Mouse (Mus musculus): Measurements from ENCODE around the gene Mansc1. TPM values are rescaled to one million over a fixed set of nuclear protein-coding genes. Genes with fewer than 3 reads are reported as not detected.

Mansc1 gene
- polyA plus RNA-seq, 1 experiment, result 12.2 TPM

DNA sequence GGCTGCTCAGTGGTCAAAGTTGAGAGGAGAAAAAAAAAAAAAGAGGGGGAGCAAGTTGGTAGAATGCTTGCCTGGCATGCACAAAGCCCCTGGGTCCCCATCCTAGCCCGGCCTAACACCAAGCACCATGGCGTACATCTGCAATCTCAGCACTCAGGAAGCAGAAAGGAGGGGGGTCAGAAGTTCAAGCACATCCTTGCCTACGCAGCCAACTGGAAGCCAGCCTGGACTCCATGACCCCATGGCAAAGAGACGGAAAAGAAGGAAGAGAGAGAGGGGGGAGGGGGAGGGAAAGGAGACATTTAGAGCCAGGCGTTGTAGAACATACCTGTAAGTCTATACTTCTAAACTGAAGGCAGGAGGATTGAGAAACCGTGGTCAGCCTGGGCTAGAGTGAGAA lies 25.7 kb downstream of the Mansc1 start:
- no peak overlapping the region for H3K27ac ChIP-seq (ENCODE audit: insufficient read depth, low read length)
- H3K4me3 ChIP-seq (ENCODE audit: insufficient read depth, low read length), result no peak overlapping the region
- peaks cover 5% of the 10 kb centered on the region; the same call in 1 of the 2 replicates for H3K4me1 ChIP-seq (ENCODE audit: control insufficient read depth, insufficient read depth, low read length)
- TF ChIP-seq POLR2A (IDR thresholded peaks at IDR 0.05; ENCODE audit: extremely low read depth, insufficient read depth, low read length) (no peak), CTCF (IDR thresholded peaks at IDR 0.05; ENCODE audit: extremely low read depth, insufficient read depth, low read length) (no peak)

DNA sequence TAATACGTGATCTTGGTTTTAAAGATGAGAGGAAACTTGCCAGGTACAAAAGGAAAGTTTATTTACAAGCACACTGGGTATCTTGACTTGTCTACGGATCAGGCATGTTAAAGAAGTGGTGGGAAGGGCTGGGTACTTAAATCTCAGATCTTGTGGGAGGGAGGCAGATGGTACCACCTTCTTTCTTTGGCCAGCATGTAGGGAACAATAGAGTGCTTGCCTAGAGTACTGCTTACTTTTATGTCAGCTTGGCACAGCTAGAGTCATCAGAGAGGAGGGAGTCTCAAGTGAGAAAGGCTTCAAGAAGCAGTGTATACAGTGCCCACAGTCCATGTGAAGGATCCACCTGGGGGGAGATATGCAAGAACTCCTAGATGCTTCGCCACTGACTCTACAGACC lies 27.1 kb downstream of the Mansc1 start:
- H3K27ac ChIP-seq (ENCODE audit: insufficient read depth, low read length), result no peak overlapping the region
- TF ChIP-seq CTCF (IDR thresholded peaks at IDR 0.05; ENCODE audit: extremely low read depth, insufficient read depth, low read length), result no peak
- TF ChIP-seq POLR2A (IDR thresholded peaks at IDR 0.05; ENCODE audit: extremely low read depth, insufficient read depth, low read length), result no peak
- peaks cover under 1% of the 10 kb centered on the region; the same call in 1 of the 2 replicates for H3K4me1 ChIP-seq (ENCODE audit: control insufficient read depth, insufficient read depth, low read length)

DNA sequence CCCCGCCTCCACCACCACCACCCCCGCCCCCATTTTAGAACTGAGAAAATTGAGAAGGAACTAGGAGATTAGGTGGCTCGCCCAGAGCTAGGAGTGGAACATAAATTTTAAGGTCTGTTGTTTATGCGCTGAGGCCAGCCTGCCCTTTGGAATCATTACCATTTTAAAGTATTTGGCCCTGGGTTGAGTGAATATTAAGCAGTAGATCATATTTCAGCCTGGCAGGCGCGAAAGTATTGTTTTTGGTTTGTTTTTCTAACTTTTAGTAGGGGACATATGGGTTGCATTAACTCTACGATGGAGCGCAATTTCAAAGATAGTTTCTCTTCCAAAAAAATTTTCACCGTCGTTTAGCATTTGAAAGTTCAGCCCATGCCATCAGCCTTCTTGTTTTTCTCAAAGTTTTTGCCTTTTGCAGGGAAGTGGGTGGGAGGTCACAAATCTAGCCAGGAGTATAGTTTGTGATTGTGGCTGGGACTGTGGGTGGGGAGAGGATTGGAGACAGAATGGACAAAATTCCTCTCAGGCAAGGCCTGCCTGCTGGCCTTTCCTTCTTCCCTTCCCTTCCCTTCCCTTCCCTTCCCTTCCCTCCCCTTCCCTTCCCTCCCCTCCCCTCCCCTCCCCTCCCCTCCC lies 29.8 kb downstream of the Mansc1 start:
- Histone ChIP-seq H3K27ac (ENCODE audit: insufficient read depth, low read length) (no peak overlapping the region), H3K4me3 (ENCODE audit: insufficient read depth, low read length) (no peak overlapping the region), H3K4me1 (ENCODE audit: control insufficient read depth, insufficient read depth, low read length) (no peaks in the 10 kb centered on the region)
- TF ChIP-seq CTCF (IDR thresholded peaks at IDR 0.05; ENCODE audit: extremely low read depth, insufficient read depth, low read length), result no peak
- TF ChIP-seq POLR2A (IDR thresholded peaks at IDR 0.05; ENCODE audit: extremely low read depth, insufficient read depth, low read length), result no peak

More for the DNA sequence above, 27.1 kb downstream of the Mansc1 start:
- H3K4me3 ChIP-seq (ENCODE audit: insufficient read depth, low read length), result no peak overlapping the region

DNA sequence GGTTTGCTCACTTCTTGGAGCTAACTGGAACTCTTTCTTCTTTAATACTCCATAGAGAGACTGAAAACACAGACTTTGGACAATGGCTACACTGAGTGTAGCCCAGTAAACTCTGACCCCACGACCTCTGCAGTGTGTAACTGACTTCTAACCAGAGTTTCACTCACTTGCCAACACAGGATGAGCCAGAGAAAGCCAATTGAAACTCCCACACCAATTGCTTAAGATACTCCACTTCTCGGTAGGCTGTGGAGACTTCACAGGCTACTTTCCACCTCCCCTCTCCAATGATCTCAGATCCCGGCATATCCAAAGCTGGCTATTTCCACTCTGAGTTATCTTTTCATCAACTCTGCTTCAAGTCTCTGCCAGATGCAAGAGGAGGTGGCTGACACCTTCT lies 30.5 kb downstream of the Mansc1 start:
- no peak for TF ChIP-seq POLR2A (IDR thresholded peaks at IDR 0.05; ENCODE audit: extremely low read depth, insufficient read depth, low read length)
- no peak for TF ChIP-seq CTCF (IDR thresholded peaks at IDR 0.05; ENCODE audit: extremely low read depth, insufficient read depth, low read length)
- Histone ChIP-seq H3K4me3 (ENCODE audit: insufficient read depth, low read length) (no peak overlapping the region), H3K4me1 (ENCODE audit: control insufficient read depth, insufficient read depth, low read length) (peaks cover 2% of the 10 kb centered on the region; the same call in 1 of the 2 replicates), H3K27ac (ENCODE audit: insufficient read depth, low read length) (no peak overlapping the region)

DNA sequence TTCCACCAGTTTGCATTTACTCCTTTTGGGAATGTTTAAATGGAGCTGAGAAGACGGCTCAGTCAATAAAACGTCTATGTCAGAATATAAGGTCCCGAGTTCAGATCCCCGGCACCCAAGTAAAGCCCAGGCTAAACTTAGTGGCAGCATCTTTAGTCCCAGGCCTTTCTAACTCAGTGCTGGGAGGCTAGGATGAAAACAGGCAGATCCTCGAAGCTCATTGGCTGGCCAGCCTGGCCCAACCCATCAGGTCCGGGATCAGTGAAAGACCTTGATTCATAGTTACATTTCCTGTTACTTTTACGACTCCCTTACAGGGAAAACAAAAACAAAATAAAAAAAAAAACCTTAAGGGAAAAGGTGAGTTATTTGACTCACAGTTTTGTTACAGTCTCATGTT lies 31.2 kb downstream of the Mansc1 start:
- no peak for TF ChIP-seq CTCF (IDR thresholded peaks at IDR 0.05; ENCODE audit: extremely low read depth, insufficient read depth, low read length)
- TF ChIP-seq POLR2A (IDR thresholded peaks at IDR 0.05; ENCODE audit: extremely low read depth, insufficient read depth, low read length), result no peak
- Histone ChIP-seq H3K4me3 (ENCODE audit: insufficient read depth, low read length) (no peak overlapping the region), H3K4me1 (ENCODE audit: control insufficient read depth, insufficient read depth, low read length) (peaks cover 2% of the 10 kb centered on the region; the same call in 1 of the 2 replicates), H3K27ac (ENCODE audit: insufficient read depth, low read length) (no peak overlapping the region)

DNA sequence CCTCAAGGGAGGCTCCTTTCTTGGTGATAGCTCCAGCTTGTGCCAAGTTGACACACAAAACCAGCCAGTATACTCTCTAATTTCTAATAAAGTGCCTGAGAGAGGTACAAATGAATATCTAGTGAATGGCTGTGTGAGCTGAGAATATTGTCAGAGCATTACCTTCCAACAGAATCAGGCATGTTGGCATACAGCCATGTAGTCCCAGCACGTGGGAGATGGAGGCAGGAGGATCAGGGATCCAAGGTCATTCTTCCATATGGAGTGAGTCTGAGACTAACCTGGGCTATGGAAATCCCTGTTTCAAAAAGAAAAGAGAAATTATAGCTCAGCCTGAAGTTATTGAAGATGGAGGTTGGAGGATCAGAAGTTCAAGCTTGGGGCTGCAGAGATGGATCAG lies 33.0 kb downstream of the Mansc1 start:
- Histone ChIP-seq H3K4me1 (ENCODE audit: control insufficient read depth, insufficient read depth, low read length) (peaks cover 2% of the 10 kb centered on the region; the same call in 1 of the 2 replicates), H3K27ac (ENCODE audit: insufficient read depth, low read length) (no peak overlapping the region), H3K4me3 (ENCODE audit: insufficient read depth, low read length) (no peak overlapping the region)
- TF ChIP-seq POLR2A (IDR thresholded peaks at IDR 0.05; ENCODE audit: extremely low read depth, insufficient read depth, low read length), result no peak
- TF ChIP-seq CTCF (IDR thresholded peaks at IDR 0.05; ENCODE audit: extremely low read depth, insufficient read depth, low read length), result no peak

DNA sequence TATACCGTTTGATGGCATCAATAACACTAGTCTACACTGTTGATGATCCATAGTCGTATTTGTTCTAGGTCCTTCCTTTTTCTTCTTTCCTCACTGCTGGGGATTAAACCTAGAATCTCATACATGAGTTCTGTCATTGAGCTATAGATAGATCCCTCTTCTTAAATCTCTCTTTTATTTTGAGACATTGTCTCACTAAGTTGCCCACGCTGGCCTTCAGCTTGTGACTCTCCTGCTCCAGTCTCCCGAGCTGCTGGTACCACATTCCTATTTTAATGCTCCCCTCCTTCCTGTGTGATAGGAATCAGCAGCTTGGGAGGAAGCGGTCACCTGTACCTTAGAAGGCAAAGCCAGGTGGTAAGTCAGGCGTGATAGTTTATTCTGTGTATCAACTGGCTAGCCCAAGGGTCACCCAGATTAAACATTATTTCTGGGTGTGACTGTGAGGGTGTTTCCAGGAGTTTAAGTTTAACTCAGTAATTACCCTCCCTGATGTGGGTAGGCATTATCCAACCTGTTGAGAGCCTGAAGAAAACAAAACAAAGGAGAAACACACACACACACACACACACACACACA lies 34.5 kb downstream of the Mansc1 start:
- Histone ChIP-seq H3K4me1 (ENCODE audit: control insufficient read depth, insufficient read depth, low read length) (peaks cover 2% of the 10 kb centered on the region; the same call in 1 of the 2 replicates), H3K27ac (ENCODE audit: insufficient read depth, low read length) (no peak overlapping the region), H3K4me3 (ENCODE audit: insufficient read depth, low read length) (no peak overlapping the region)
- TF ChIP-seq POLR2A (IDR thresholded peaks at IDR 0.05; ENCODE audit: extremely low read depth, insufficient read depth, low read length) (no peak), CTCF (IDR thresholded peaks at IDR 0.05; ENCODE audit: extremely low read depth, insufficient read depth, low read length) (no peak)

DNA sequence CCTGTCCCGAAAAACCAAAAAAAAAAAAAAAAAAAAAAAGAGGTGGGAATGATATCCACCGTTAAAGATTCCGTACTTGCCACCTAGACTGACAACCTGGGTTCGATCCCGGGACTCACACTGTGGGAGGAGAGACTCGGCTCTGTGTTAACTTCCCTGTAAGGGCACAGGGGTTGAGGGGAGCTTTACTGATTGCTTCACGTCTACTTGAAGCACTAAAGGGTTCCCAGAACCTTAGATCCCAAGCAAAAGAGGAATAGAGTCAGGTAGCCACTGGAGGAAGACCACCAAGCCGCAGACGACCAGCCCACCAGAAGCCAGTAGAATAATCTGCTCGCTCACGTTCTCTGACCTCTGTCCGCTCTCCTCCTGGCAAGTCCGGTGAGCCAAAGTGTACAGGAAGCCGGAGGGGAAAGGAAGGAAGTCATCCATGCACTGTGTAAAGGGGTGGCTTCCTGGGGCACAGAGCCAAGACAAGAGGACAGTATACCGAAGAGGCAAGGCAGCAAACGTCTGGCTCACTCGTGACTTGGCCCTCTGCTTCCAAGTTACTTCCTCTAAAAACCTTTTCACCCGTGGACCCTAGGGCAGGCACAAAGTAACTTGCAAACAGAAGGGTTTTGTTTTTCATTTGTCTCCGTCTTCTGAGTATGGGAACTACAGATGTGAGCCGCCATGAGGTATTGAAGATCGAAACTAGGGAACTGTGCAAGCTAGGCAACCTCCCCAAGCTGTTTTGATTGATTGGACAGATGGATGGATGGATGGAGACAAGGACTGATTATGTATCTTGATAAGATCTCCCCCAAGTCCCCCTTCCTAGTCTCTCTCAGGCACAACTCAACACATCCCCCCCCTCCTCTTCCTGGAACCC lies 37.5 kb downstream of the Mansc1 start:
- H3K4me3 ChIP-seq (ENCODE audit: insufficient read depth, low read length), result no peak overlapping the region
- peaks cover 2% of the 10 kb centered on the region; the same call in 1 of the 2 replicates for H3K4me1 ChIP-seq (ENCODE audit: control insufficient read depth, insufficient read depth, low read length)
- TF ChIP-seq POLR2A (IDR thresholded peaks at IDR 0.05; ENCODE audit: extremely low read depth, insufficient read depth, low read length) (no peak), CTCF (IDR thresholded peaks at IDR 0.05; ENCODE audit: extremely low read depth, insufficient read depth, low read length) (no peak)
- no peak overlapping the region for H3K27ac ChIP-seq (ENCODE audit: insufficient read depth, low read length)

DNA sequence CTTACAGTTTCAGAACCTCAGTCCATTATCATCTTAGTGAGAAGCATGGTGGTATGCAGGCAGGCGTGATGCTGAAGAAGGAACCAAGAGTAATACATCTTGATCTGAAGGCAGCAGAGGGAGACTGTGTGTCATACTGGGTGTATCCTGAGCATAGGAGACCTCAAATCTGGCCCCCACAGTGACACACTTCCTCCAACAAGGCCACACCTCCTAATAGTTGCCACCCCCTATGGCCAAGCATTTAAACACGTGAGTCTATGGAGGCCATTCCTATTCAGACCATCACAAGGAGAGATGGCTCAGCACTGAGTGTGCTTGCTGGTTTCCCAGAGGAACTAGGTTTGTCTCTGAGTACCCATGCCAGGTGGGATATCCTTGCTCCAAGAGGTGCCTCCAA lies 40.7 kb downstream of the Mansc1 start:
- Histone ChIP-seq H3K4me1 (ENCODE audit: control insufficient read depth, insufficient read depth, low read length) (no peaks in the 10 kb centered on the region), H3K27ac (ENCODE audit: insufficient read depth, low read length) (no peak overlapping the region), H3K4me3 (ENCODE audit: insufficient read depth, low read length) (no peak overlapping the region)
- no peak for TF ChIP-seq POLR2A (IDR thresholded peaks at IDR 0.05; ENCODE audit: extremely low read depth, insufficient read depth, low read length)
- no peak for TF ChIP-seq CTCF (IDR thresholded peaks at IDR 0.05; ENCODE audit: extremely low read depth, insufficient read depth, low read length)
